17 mouse cellular contexts compared by ENCODE assay signal in the genomic region with DNA sequence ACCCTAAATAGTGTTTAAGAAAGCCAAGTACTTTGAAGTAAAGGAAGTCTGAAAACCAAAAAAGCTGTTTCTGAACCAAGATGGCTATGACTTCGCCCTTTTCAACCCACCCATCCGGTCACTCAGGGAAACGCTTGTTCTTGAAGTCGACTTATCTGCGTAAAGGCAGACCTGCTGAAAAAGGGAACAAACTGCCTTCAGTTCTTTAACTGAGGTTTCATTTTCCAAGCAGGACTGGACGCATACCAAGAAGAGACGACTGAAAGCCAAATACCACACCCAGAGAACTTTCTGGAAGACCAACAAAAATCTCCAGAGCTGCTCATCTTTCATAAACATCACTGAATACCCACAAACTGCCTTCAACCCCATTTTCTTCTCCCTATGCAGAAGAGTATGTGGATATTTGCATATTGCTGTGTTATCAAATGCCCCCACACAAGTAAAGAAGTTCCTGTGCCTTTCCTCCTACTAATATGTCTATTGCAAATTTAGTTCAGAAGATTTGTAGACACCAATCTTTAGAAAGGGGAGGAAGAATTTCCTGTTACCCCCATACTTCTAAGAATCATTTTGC.
DNase-seq lines count a peak whose midpoint lies in the region; ATAC-seq and TF ChIP-seq lines count a peak whose summit lies in the region.
"Had no signal": no experiment of that assay in that cellular context is flagged by ENCODE, and none has a peak within 500 bp of the region (broad histone marks: within the 10 kb centered on the region; RNA-seq: fewer than 3 reads in every experiment).

No protein-coding gene starts in this region.

- no peak overlapping the region for H3K4me2 ChIP-seq in embryonic facial prominence, embryonic 15.5 days (replicated peaks)
- H3K4me2 ChIP-seq: forebrain, embryonic 12.5 days; heart, embryonic 13.5 days; kidney, embryonic 15.5 days; liver, embryonic 13.5 days had no signal

- H3K79me2 ChIP-seq in MEL (ENCODE audit: control insufficient read depth, insufficient read depth, low read length, poor library complexity) = no peaks in the 10 kb centered on the region

- H3K36me3 ChIP-seq in MEL (ENCODE audit: control insufficient read depth in 1 of 2, insufficient read depth in 2 of 2, low read length in 2 of 2) = peaks cover 0 to 13% of the 10 kb centered on the region in 2 experiments; a peak in 2 of 4 replicates
- H3K36me3 ChIP-seq in embryonic facial prominence, embryonic 15.5 days = no peaks in the 10 kb centered on the region
- H3K36me3 ChIP-seq: forebrain, embryonic 12.5 days; heart, embryonic 13.5 days; kidney, embryonic 15.5 days; liver, embryonic 13.5 days had no signal

- H3K27ac ChIP-seq in MEL (ENCODE audit: control insufficient read depth, low read depth, low read length) = peak overlapping the region; percentile 93
- peak overlapping the region; percentile 1; the same call in 1 of the 2 replicates for H3K27ac ChIP-seq in embryonic facial prominence, embryonic 15.5 days (replicated peaks)
- H3K27ac ChIP-seq: forebrain, embryonic 12.5 days; heart, embryonic 13.5 days; hindbrain, postnatal 0 days; kidney, embryonic 15.5 days; liver, embryonic 13.5 days had no signal

- H3K9ac ChIP-seq in MEL (ENCODE audit: control insufficient read depth, low read depth, low read length, poor library complexity, severe bottlenecking) = peak overlapping the region; percentile 40
- no peak overlapping the region for H3K9ac ChIP-seq in embryonic facial prominence, embryonic 15.5 days
- H3K9ac ChIP-seq: forebrain, embryonic 12.5 days; heart, embryonic 13.5 days; kidney, embryonic 15.5 days; liver, embryonic 13.5 days had no signal

- TF ChIP-seq RAD21 in MEL (IDR thresholded peaks at IDR 0.05; ENCODE audit: low read depth, low read length) = no peak

- TF ChIP-seq EP300 in MEL (IDR thresholded peaks at IDR 0.05; ENCODE audit: low read depth in 1 of 2, low read length in 2 of 2) = peak; percentile 83 to 84

- no peaks in the 10 kb centered on the region for H3K9me3 ChIP-seq in MEL (replicated peaks; ENCODE audit: insufficient read depth, low read length)
- no peaks in the 10 kb centered on the region for H3K9me3 ChIP-seq in embryonic facial prominence, embryonic 15.5 days (replicated peaks)
- H3K9me3 ChIP-seq: forebrain, embryonic 12.5 days; heart, embryonic 13.5 days; kidney, embryonic 15.5 days; liver, embryonic 13.5 days had no signal

- H3K4me3 ChIP-seq in MEL (ENCODE audit: control insufficient read depth in 1 of 2, insufficient read depth in 1 of 2, low read depth in 2 of 2, low read length in 2 of 2) = peak overlapping the region; percentile 19 to 31
- no peak overlapping the region for H3K4me3 ChIP-seq in embryonic facial prominence, embryonic 15.5 days (replicated peaks)
- H3K4me3 ChIP-seq: forebrain, embryonic 12.5 days; heart, embryonic 13.5 days; kidney, embryonic 15.5 days; liver, embryonic 13.5 days had no signal

- peaks cover 3 to 4% of the 10 kb centered on the region in 2 experiments; a peak in 3 of 4 replicates for H3K4me1 ChIP-seq in MEL (ENCODE audit: control insufficient read depth in 1 of 2, insufficient read depth in 2 of 2, low read length in 2 of 2)
- H3K4me1 ChIP-seq in embryonic facial prominence, embryonic 15.5 days = no peaks in the 10 kb centered on the region
- H3K4me1 ChIP-seq: forebrain, embryonic 12.5 days; heart, embryonic 13.5 days; kidney, embryonic 15.5 days had no signal

- no peaks in the 10 kb centered on the region for H3K27me3 ChIP-seq in MEL (ENCODE audit: control insufficient read depth in 1 of 2, insufficient read depth in 2 of 2, low read length in 2 of 2)
- H3K27me3 ChIP-seq in embryonic facial prominence, embryonic 15.5 days = no peaks in the 10 kb centered on the region
- H3K27me3 ChIP-seq: forebrain, embryonic 12.5 days; heart, embryonic 13.5 days; kidney, embryonic 15.5 days; liver, embryonic 13.5 days had no signal

- peak; percentile 13 to 17 for DNase-seq in heart, adult 9 months (ENCODE audit: low spot score in 2 of 2)
- no peak for DNase-seq in heart, postnatal 4 days
- DNase-seq in MEL (ENCODE audit: low read depth, low spot score) = peak; percentile 88
- DNase-seq in testis, postnatal 14 days (ENCODE audit: low spot score) = no peak
- DNase-seq in urinary bladder, postnatal 4 days (ENCODE audit: low spot score in 2 of 2) = no peak
- DNase-seq: adrenal gland, adult 8-10 months; cerebellum, adult 11 months; embryo, embryonic 11 days; layer of hippocampus, postnatal 36 days; liver, embryonic 13.5 days; right cerebral cortex, postnatal 25 days had no signal

- WGBS in embryonic facial prominence, embryonic 15.5 days = 62% methylated on average over 7 of the region's 7 CpGs

- TF ChIP-seq POLR2A in MEL (IDR thresholded peaks at IDR 0.05; ENCODE audit: control insufficient read depth in 1 of 2, insufficient read depth in 1 of 2, low read depth in 1 of 2, low read length in 2 of 2, poor library complexity in 1 of 2) = no peak

- TF ChIP-seq CTCF in MEL (IDR thresholded peaks at IDR 0.05 in 2 of 3, conservative IDR thresholded peaks at IDR 0.05 in 1 of 3; ENCODE audit: control insufficient read depth in 1 of 3, insufficient read depth in 1 of 3, low read depth in 2 of 3, low read length in 3 of 3, poor library complexity in 1 of 3, severe bottlenecking in 1 of 3) = no peak

- ATAC-seq in embryonic facial prominence, embryonic 15.5 days (ENCODE audit: insufficient number of reproducible peaks, low FRiP score, low TSS enrichment, low read depth) = no peak; the same call in 1 of the 2 replicates
- ATAC-seq in megakaryocyte progenitor cell, adult 5-6 weeks (replicated peaks; ENCODE audit: poor library complexity) = peak; percentile 95
- ATAC-seq: hindbrain, postnatal 0 days had no signal

TF ChIP-seq in MEL, 35 proteins besides CTCF, POLR2A, EP300 and RAD21:
- TF ChIP-seq GABPA (IDR thresholded peaks at IDR 0.05; ENCODE audit: low read depth, low read length) (no peak), JUND (IDR thresholded peaks at IDR 0.05; ENCODE audit: low read depth, low read length) (no peak), TAL1 (IDR thresholded peaks at IDR 0.05; ENCODE audit: low read length) (peak; percentile 81), MAX (IDR thresholded peaks at IDR 0.05; ENCODE audit: low read length) (no peak), SMC3 (IDR thresholded peaks at IDR 0.05; ENCODE audit: low read depth, low read length) (no peak), SIN3A (IDR thresholded peaks at IDR 0.05; ENCODE audit: low read length) (peak; percentile 64), MYC (IDR thresholded peaks at IDR 0.05; ENCODE audit: low read depth, low read length) (0 out of 2 replicates have a peak, but pooled peaks have one; percentile 39), ZC3H11A (IDR thresholded peaks at IDR 0.05; ENCODE audit: low read depth, low read length) (no peak), CHD2 (IDR thresholded peaks at IDR 0.05; ENCODE audit: low read length) (no peak), GATA1 (IDR thresholded peaks at IDR 0.05; ENCODE audit: low read depth, low read length) (peak; percentile 56), UBTF (IDR thresholded peaks at IDR 0.05; ENCODE audit: borderline replicate concordance, insufficient read depth, low read depth, low read length) (no peak), MAFK (IDR thresholded peaks at IDR 0.05; ENCODE audit: borderline replicate concordance, low read depth, low read length) (no peak), TCF12 (IDR thresholded peaks at IDR 0.05; ENCODE audit: low read depth, low read length) (peak; percentile 68), RCOR1 (IDR thresholded peaks at IDR 0.05; ENCODE audit: low read depth, low read length) (peak; percentile 79), ZNF384 (IDR thresholded peaks at IDR 0.05; ENCODE audit: low read depth, low read length) (no peak), ETS1 (IDR thresholded peaks at IDR 0.05; ENCODE audit: low read depth, low read length) (peak; percentile 60)

Comparison
In these comparisons a context has a peak if more than half of its experiments do, and no peak if none do; other contexts are left out.
1. DNase-seq: peak in heart, adult 9 months (2 of 2) and MEL (single experiment); none in heart, postnatal 4 days (single experiment), testis, postnatal 14 days (single experiment) and urinary bladder, postnatal 4 days (0 of 2).